Mouse (Mus musculus) spleen, adult 2 months (tissue): ENCODE results near the gene Mbd6.

Experiments used
- CTCF ChIP-seq: fragments of 200-500 bp; IDR thresholded peaks from 2 replicates; pipeline ENCODE4 v1.5.1; 2011; ENCODE audit warnings: mild to moderate bottlenecking, inconsistent platforms; ENCODE audit not compliant: insufficient read depth, insufficient read length, insufficient replicate concordance; ENCODE audit errors: extremely low read depth
- POLR2A ChIP-seq: fragments of 200-500 bp; IDR thresholded peaks from 2 replicates; pipeline ENCODE4 v1.6.1; 2011; ENCODE audit warnings: low read depth, low read length, inconsistent platforms

DNA sequence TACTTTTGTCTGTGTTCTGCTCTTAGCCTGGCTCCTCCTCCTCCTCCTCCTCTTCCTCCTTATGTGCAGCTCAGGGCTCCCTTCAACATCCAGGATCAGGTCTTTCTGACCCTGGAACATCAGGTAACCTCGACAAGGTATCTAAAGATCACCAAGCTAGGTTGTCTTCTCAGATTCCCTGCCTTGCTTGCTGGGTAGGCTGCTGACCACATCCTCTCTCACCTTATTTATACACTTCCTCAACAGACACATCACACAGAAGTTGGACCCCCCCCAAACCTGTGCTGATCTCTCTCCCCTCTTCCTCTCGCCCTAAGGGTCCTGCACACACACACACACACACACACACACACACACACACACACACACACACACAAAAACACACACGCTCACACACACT, 32.8 kb upstream of the Mbd6 start, which contains the start of gene Arhgap9:
- no peak; the same call in 1 of the 2 replicates for TF ChIP-seq POLR2A
- TF ChIP-seq CTCF = no peak
